Mouse (Mus musculus): ENCODE data around the gene Dnajc19. TPM values are rescaled to one million over a fixed set of nuclear protein-coding genes. Genes with fewer than 3 reads are reported as not detected.
A peak's percentile ranks its signal among the peaks of the same experiment; 100 is the strongest.
"Not testable (repeated sequence)": the region's sequence is repeated elsewhere in the genome, so short reads cannot be mapped to it uniquely, and the experiment has no call there.

Dnajc19 gene
- 25.4 and 32.1 TPM in 2 replicates for total RNA-seq (2017)

- ATAC-seq (ENCODE audit: extremely low read depth, insufficient number of reproducible peaks, low FRiP score, poor library complexity, severe bottlenecking): peak; percentile 93
These were observed at the start of gene Dnajc19 for GRCm38 (mm10) chr3:34080900-34081662. Gene Dnajc19, minus strand, starts transcription at chr3:34081321.

DNA sequence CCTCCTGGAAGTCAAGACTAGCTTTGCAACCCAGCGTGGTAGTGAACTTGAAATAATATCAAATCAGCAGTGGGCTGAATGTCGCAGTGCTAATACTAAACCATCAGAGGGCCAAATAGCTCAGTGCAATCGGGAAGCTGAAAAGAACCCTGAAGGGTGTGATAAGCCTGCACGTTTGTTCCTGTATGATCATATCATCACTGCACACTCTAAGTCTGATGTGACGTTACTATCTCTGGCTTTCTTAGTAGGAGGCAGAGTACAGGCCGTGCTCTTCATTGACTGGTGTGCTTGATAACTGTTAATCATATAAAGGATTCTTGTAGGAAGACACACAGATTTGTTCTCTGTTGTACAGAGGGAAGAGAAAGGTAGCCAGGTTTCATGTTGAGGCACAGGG, 48.8 kb upstream of the Dnajc19 start:
- no peak for ATAC-seq (ENCODE audit: extremely low read depth, insufficient number of reproducible peaks, low FRiP score, poor library complexity, severe bottlenecking)

DNA sequence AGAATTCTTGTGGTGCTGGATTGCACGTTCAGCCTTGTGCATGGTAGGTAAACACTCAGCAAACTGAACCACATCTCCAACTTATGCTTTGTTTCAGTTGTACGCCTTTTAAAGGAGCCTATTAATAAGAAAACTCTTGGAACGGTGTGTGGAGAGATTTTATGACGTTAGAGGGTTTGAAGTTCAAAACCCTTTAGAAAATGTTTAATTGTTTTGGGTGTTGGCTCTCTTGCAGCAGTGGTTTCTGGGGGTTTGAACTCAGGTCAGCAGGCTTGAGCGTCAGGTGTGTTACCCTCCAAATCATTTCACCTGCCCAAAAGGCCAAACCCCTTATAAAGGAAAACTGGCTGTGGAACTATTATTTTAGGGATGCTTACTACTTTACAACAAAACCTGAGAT, 40.2 kb upstream of the Dnajc19 start:
- ATAC-seq (ENCODE audit: extremely low read depth, insufficient number of reproducible peaks, low FRiP score, poor library complexity, severe bottlenecking): no peak

- no peak for ATAC-seq (ENCODE audit: extremely low read depth, insufficient number of reproducible peaks, low FRiP score, poor library complexity, severe bottlenecking)
These were observed 39.7 kb upstream of the Dnajc19 start for GRCm38 (mm10) chr3:34120791-34121190.

DNA sequence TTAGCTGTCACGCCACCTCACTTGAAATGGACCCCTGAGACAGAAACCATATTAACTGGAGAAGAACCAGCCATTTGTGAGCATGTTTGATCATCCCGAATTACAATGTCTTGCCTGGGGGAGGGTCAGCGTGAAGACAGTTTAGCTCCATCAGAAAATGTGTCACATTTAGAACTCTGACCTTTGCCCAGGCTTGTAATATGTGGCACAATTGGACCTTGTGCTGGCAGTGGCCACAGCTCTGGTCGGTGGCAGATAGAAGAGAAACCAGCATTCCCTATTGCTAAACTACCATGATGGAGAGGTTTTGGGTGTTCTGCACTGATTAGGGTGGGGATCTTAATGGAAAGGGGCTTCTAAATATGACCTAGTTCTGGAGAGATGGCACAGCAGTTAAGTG, 38.7 kb upstream of the Dnajc19 start:
- no peak for ATAC-seq (ENCODE audit: extremely low read depth, insufficient number of reproducible peaks, low FRiP score, poor library complexity, severe bottlenecking)

GRCm38 (mm10) chr3:34115806-34116205, 34.7 kb upstream of the Dnajc19 start:
- ATAC-seq (ENCODE audit: extremely low read depth, insufficient number of reproducible peaks, low FRiP score, poor library complexity, severe bottlenecking): no peak

DNA sequence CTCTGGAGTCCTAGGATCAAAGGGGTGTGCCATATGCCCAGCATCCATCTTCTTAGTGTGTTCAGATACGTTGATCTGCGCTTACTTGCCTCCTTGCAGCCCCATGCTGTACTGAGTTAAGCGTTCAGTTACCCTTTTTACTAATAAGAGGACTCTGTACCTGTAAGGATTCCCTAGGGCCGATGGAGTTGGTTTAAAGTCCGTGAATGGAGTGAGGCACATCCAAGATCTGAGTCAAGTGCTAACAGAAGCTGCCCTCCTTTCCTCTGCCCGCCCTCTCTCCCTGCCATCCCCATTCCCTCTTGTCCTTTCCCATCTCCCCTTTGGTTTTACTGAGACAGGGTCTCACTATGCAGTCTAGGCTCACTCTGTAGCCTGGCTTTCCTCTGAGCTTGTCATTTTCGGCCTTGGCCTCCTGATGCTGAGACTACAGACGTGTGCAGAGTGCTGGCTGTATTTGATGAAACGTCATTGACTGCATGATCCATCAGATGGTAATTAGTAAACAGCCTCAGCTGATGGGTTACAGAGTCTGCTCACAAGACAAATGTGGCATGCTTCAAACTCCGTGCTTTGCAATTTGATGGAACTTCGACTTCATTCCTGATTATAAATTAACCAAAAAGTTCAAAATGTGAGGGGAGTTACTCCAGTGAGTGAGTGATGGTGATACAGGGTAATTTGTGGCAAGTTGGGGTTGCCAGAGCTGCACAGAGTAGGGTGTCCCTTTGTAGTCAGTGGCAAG, 31.0 kb upstream of the Dnajc19 start:
- ATAC-seq (ENCODE audit: extremely low read depth, insufficient number of reproducible peaks, low FRiP score, poor library complexity, severe bottlenecking): no peak

DNA sequence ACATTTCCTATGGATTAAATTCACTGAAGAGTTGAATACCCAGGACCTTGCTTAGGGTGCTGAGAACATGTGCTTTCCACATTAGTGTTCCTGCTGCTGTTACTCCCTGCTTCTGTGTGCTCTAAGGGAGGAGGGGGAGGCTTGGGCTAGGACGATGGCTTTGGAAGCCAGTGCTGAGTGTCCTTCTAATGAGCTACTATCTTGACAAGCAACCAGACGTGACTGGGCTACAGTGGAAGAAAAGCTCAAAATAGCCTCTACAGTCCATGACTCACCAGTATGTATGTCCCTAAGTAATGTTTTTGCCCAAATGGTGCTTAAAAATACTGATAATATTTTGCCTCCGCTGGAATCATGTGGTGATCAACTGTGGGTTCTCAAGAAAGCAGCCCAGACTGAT, 26.5 kb upstream of the Dnajc19 start:
- ATAC-seq (ENCODE audit: extremely low read depth, insufficient number of reproducible peaks, low FRiP score, poor library complexity, severe bottlenecking): no peak

DNA sequence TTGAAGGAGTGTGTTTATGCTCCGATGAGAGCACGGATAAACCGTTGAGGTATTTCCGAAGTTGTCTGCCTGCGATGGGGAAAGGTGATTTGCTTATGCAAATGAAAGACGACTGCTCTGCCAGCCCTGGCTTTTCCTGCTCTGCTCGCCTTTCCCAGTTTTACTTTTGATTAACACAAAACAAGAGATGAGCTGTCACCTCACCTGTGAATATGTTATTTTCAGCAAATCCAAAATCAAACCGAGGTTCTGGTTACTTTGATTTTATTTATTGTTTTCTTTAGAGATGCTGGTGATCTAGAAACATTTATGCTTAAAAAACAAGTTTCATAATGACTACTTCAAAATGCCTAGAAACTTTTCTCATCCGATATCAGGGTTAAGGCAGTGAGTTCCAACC, 25.3 kb upstream of the Dnajc19 start:
- no peak for ATAC-seq (ENCODE audit: extremely low read depth, insufficient number of reproducible peaks, low FRiP score, poor library complexity, severe bottlenecking)

DNA sequence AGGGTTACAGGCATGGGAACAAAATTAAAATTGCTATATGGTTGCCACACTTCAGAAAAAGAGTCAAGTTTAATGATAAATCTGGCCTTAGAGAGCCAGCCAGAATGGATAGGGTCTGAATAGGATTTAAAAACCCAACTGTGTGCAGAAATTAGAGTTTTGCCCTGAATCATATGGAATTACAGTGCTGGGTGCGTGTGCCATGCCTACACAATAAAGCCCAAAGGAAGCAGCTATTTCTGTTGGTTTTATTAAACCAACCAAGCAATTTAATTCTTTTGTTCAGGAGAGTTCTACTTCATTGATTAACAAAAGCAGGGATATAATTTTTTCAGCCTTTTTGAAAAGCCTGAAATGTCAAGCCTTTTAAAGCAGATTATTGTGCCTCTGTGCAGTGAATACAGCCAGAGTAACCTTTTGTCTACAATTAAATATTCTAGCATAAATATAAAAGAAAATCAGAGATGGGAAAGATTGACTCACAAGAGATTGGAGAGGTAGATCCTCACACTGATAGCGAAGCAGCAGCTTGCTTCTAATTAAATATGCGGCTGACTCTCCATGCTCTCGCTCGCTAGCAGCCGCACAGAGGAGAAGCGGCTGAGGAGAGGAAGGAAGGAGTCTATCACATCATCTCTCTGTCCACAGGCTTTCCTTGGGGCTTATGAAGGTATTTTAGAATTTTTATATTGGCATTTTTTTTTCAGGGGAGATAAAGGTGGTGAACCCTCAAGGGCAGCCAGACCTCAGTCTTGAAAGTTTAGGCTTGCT, 23.0 kb upstream of the Dnajc19 start:
- no peak for ATAC-seq (ENCODE audit: extremely low read depth, insufficient number of reproducible peaks, low FRiP score, poor library complexity, severe bottlenecking)

DNA sequence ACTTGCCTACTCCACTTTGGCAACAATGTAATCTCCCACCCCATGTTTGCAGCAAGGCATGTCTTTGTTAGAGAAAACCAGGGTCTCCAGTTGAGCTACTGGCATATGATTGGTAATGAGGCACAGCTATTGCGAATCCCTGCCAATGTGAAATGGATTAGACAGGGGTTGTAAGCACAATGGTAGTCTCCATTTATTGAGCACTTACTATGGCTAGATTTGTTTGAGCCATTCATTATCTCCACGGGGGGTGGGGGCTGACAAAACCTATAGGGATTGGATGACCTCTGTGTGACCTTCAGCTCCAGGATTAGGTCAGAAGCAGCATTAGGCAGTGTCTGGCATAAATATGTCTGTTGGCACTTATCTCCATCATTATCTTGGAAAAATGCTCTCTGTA, 21.8 kb upstream of the Dnajc19 start:
- no peak for ATAC-seq (ENCODE audit: extremely low read depth, insufficient number of reproducible peaks, low FRiP score, poor library complexity, severe bottlenecking)

GRCm38 (mm10) chr3:34083655-34084054, 2.5 kb upstream of the Dnajc19 start:
- no peak for ATAC-seq (ENCODE audit: extremely low read depth, insufficient number of reproducible peaks, low FRiP score, poor library complexity, severe bottlenecking)

GRCm38 (mm10) chr3:34081929-34082328, 808 bp upstream of the Dnajc19 start:
- ATAC-seq (ENCODE audit: extremely low read depth, insufficient number of reproducible peaks, low FRiP score, poor library complexity, severe bottlenecking): no peak

DNA sequence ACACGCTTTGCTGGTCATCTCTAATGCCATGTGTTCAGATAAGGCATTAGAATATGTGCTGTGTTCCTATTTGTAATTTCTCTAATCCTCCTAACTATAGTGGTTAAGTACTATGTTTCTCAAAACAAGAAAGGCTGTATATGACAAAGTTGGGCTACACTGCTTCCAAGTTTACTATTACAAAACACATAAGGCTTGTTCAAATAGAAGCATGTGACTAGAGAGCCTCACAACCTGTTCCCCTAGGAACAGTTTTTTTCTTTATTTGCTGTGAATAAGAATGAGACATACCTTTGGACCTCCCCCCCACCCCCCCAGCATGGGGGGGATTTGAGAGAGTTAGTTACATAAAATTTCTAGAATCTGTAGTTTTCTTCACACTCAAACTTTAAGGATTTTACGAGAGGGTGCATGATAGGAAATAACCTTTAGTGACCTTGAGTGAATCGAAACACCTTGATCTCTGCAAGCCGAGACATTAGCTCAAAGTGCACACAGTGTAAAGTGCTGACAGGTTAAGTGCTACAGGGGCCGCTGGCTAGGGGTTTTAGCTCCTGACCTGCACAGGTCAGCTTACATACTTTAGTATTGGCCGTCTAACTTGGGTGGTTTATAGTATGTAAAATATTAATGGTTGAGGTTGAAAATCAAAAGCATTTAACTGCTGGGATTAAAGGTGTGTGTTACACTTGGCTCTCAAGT, 4.9 kb downstream of the Dnajc19 start:
- ATAC-seq (ENCODE audit: extremely low read depth, insufficient number of reproducible peaks, low FRiP score, poor library complexity, severe bottlenecking): no peak

DNA sequence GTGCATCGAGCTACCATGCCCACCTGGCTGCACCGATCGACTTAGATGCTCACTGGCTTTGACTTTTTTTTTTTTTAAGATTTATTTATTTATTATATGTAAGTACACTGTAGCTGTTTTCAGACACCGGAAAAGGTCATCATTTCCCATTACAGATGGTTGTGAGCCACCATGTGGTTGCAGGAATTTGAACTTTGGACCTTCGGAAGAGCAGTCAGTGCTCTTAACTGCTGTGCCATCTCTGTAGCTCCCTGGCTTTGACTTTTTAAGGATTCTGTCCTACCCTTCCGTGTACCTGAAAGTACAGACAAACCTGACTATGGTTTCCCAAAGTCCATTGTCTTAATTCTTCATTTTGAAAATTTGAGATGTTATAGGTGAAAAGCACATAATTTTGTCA, 8.4 kb downstream of the Dnajc19 start:
- ATAC-seq (ENCODE audit: extremely low read depth, insufficient number of reproducible peaks, low FRiP score, poor library complexity, severe bottlenecking): no peak

DNA sequence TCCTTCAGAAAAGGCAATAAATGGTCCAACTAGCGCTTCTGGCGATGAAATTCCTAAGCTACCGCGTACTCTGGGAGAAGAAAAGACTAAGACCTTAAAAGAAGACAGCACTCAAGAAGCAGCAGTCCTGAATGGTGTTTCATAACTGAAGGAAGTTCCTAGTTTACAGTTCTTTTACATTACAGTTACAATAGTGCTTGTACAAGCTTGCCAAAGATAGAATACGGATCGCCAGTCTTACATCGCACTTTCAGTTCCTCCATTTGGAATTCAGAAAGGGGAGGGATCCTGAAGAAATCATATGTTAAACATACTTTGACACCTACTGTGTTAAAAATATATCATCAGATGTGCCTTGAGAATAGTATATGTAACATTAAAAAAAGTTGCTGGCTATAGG, 12.2 kb downstream of the Dnajc19 start:
- not testable (repeated sequence) for ATAC-seq (ENCODE audit: extremely low read depth, insufficient number of reproducible peaks, low FRiP score, poor library complexity, severe bottlenecking)

- no peak for ATAC-seq (ENCODE audit: extremely low read depth, insufficient number of reproducible peaks, low FRiP score, poor library complexity, severe bottlenecking)
These were observed 18.8 kb downstream of the Dnajc19 start for GRCm38 (mm10) chr3:34062352-34062751.

GRCm38 (mm10) chr3:34041990-34042389, 39.1 kb downstream of the Dnajc19 start:
- ATAC-seq (ENCODE audit: extremely low read depth, insufficient number of reproducible peaks, low FRiP score, poor library complexity, severe bottlenecking): no peak

DNA sequence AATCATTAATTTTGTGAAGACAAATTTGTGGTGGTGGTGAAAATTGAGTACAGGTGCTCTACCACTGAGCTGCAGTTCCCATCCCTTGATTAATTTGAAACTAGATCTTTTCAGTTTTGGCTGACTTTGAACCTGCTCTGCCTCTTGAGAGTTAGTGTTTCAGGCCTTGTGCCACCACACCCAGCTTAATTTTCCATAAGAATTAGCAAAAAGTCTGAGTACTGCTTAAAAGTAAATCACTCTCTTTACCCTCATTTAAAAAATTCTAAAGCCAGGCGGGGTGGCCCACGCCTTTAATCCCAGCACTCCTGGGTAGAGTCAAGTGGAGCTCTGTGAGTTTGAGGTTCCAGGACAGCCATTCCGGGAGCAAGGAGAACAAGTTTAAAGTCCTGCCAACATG, 45.4 kb downstream of the Dnajc19 start:
- no peak for ATAC-seq (ENCODE audit: extremely low read depth, insufficient number of reproducible peaks, low FRiP score, poor library complexity, severe bottlenecking)

Measured in neutrophil, adult 5-6 weeks (primary cell).